Mouse (Mus musculus) ES-E14 (cell line): ENCODE data around the gene Gramd1a.

Experiments used
- CHD2 ChIP-seq: IDR thresholded peaks from 2 replicates; pipeline ENCODE4 v1.6.1; 2014; ENCODE audit warnings: mild to moderate bottlenecking, low read depth, low read length, inconsistent platforms
- ZC3H11A ChIP-seq: IDR thresholded peaks from 2 replicates; pipeline ENCODE4 v1.6.1; 2012; ENCODE audit warnings: low read depth, mild to moderate bottlenecking, inconsistent platforms, low read length, borderline replicate concordance

DNA sequence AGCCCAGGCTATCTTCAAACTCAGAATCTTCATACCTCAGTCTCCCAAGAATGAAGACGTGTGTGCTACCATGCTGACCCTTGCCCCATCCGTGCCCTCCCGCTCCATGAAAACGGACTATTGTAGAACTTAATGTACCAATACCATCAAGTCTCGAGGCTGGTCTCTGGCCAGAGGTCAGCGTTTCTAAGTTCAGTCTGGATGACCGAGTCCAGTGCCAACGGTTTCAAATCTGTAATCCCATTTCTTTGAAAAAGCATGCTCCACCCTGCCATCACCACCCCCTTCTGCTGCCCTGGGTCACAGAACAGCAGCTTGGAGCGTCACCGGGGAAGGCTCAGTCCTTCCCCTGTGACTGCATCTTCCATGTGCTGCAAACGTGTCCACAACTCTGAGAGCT is 47.9 kb downstream of the Gramd1a start:
- TF ChIP-seq CHD2 (no peak), ZC3H11A (no peak)
